Mouse (Mus musculus): ENCODE measurements at regions not wholly inside any gene's neighbourhood (a gene's known extent, or its start where the extent isn't known, plus 50 kb on each side); places are given as distances from the start of the nearest gene placed in this dataset.

DNA sequence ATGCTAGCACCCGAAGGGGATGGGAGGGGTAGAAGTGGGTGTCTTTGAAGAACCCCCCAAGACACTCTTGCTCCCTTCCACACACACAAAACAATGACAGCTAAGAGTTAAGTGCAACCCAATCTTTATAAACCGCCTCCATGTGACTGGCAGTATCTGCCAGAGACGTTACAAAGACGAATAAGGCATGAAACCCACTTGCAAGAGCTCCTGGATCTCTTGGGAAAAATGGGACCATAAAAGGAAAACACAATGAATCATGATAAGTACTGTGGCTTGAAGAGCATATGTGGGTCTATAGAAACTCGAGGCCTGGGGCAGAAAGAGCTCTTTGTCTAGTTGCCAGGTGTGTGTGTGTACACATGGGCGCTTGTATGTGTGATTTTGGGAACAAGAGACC lies 237.6 kb upstream of the Lyplal1 start:
- Histone ChIP-seq H3K27me3 (ENCODE audit: control insufficient read depth, insufficient read depth, low read depth, low read length) (no peaks in the 10 kb centered on the region), H3K36me3 (ENCODE audit: control insufficient read depth, insufficient read depth) (no peaks in the 10 kb centered on the region), H3K4me3 (ENCODE audit: low read depth, low read length) (no peak overlapping the region), H3K9me3 (replicated peaks; ENCODE audit: control insufficient read depth, low read length) (no peaks in the 10 kb centered on the region), H3K4me2 (ENCODE audit: low read depth, low read length) (no peak overlapping the region), H3K4me1 (ENCODE audit: control insufficient read depth, low read depth, low read length) (no peaks in the 10 kb centered on the region), H3K9ac (ENCODE audit: low read depth, low read length) (no peak overlapping the region), H3K27ac (ENCODE audit: low read length) (no peak overlapping the region)
- no peak for ATAC-seq (ENCODE audit: low read depth)
- 46% methylated on average over 6 of the region's 6 CpGs for WGBS (ENCODE audit: insufficient replicate concordance)

GRCm38 (mm10) chr1:186354072-186354471 lies 237.0 kb upstream of the Lyplal1 start:
- no peaks in the 10 kb centered on the region for H3K27me3 ChIP-seq (ENCODE audit: control insufficient read depth, insufficient read depth, low read depth, low read length)
- H3K9me3 ChIP-seq (replicated peaks; ENCODE audit: control insufficient read depth, low read length): no peaks in the 10 kb centered on the region
- ATAC-seq (ENCODE audit: low read depth): no peak
- H3K36me3 ChIP-seq (ENCODE audit: control insufficient read depth, insufficient read depth): no peaks in the 10 kb centered on the region
- no peak overlapping the region for H3K27ac ChIP-seq (ENCODE audit: low read length)
- H3K4me3 ChIP-seq (ENCODE audit: low read depth, low read length): no peak overlapping the region
- no peak overlapping the region for H3K9ac ChIP-seq (ENCODE audit: low read depth, low read length)
- no peak overlapping the region for H3K4me2 ChIP-seq (ENCODE audit: low read depth, low read length)
- H3K4me1 ChIP-seq (ENCODE audit: control insufficient read depth, low read depth, low read length): no peaks in the 10 kb centered on the region

GRCm38 (mm10) chr1:186350381-186350780 lies 233.3 kb upstream of the Lyplal1 start:
- Histone ChIP-seq H3K36me3 (ENCODE audit: control insufficient read depth, insufficient read depth) (no peaks in the 10 kb centered on the region), H3K27me3 (ENCODE audit: control insufficient read depth, insufficient read depth, low read depth, low read length) (no peaks in the 10 kb centered on the region), H3K9me3 (replicated peaks; ENCODE audit: control insufficient read depth, low read length) (no peaks in the 10 kb centered on the region), H3K9ac (ENCODE audit: low read depth, low read length) (no peak overlapping the region), H3K27ac (ENCODE audit: low read length) (no peak overlapping the region), H3K4me2 (ENCODE audit: low read depth, low read length) (no peak overlapping the region), H3K4me3 (ENCODE audit: low read depth, low read length) (no peak overlapping the region), H3K4me1 (ENCODE audit: control insufficient read depth, low read depth, low read length) (no peaks in the 10 kb centered on the region)
- ATAC-seq (ENCODE audit: low read depth): no peak
- WGBS (ENCODE audit: insufficient replicate concordance): 61% methylated on average over 4 of the region's 4 CpGs

GRCm38 (mm10) chr1:186349966-186350365 lies 232.9 kb upstream of the Lyplal1 start:
- no peaks in the 10 kb centered on the region for H3K36me3 ChIP-seq (ENCODE audit: control insufficient read depth, insufficient read depth)
- H3K27me3 ChIP-seq (ENCODE audit: control insufficient read depth, insufficient read depth, low read depth, low read length): no peaks in the 10 kb centered on the region
- WGBS (ENCODE audit: insufficient replicate concordance): 51% methylated on average over 2 of the region's 2 CpGs
- H3K4me2 ChIP-seq (ENCODE audit: low read depth, low read length): no peak overlapping the region
- no peak for ATAC-seq (ENCODE audit: low read depth)
- H3K27ac ChIP-seq (ENCODE audit: low read length): no peak overlapping the region
- H3K4me3 ChIP-seq (ENCODE audit: low read depth, low read length): no peak overlapping the region
- H3K9ac ChIP-seq (ENCODE audit: low read depth, low read length): no peak overlapping the region
- no peaks in the 10 kb centered on the region for H3K9me3 ChIP-seq (replicated peaks; ENCODE audit: control insufficient read depth, low read length)
- no peaks in the 10 kb centered on the region for H3K4me1 ChIP-seq (ENCODE audit: control insufficient read depth, low read depth, low read length)

GRCm38 (mm10) chr1:186347413-186348147 lies 230.5 kb upstream of the Lyplal1 start:
- Histone ChIP-seq H3K27me3 (ENCODE audit: control insufficient read depth, insufficient read depth, low read depth, low read length) (no peaks in the 10 kb centered on the region), H3K4me3 (ENCODE audit: low read depth, low read length) (no peak overlapping the region), H3K4me1 (ENCODE audit: control insufficient read depth, low read depth, low read length) (no peaks in the 10 kb centered on the region), H3K4me2 (ENCODE audit: low read depth, low read length) (no peak overlapping the region), H3K36me3 (ENCODE audit: control insufficient read depth, insufficient read depth) (no peaks in the 10 kb centered on the region), H3K9ac (ENCODE audit: low read depth, low read length) (no peak overlapping the region), H3K9me3 (replicated peaks; ENCODE audit: control insufficient read depth, low read length) (no peaks in the 10 kb centered on the region), H3K27ac (ENCODE audit: low read length) (no peak overlapping the region)
- no peak for ATAC-seq (ENCODE audit: low read depth)
- 58% methylated on average over 14 of the region's 14 CpGs for WGBS (ENCODE audit: insufficient replicate concordance)

- Histone ChIP-seq H3K27me3 (ENCODE audit: control insufficient read depth, insufficient read depth, low read depth, low read length) (no peaks in the 10 kb centered on the region), H3K4me3 (ENCODE audit: low read depth, low read length) (no peak overlapping the region), H3K9ac (ENCODE audit: low read depth, low read length) (no peak overlapping the region), H3K4me1 (ENCODE audit: control insufficient read depth, low read depth, low read length) (no peaks in the 10 kb centered on the region), H3K27ac (ENCODE audit: low read length) (no peak overlapping the region), H3K4me2 (ENCODE audit: low read depth, low read length) (no peak overlapping the region), H3K36me3 (ENCODE audit: control insufficient read depth, insufficient read depth) (no peaks in the 10 kb centered on the region), H3K9me3 (replicated peaks; ENCODE audit: control insufficient read depth, low read length) (no peaks in the 10 kb centered on the region)
- WGBS (ENCODE audit: insufficient replicate concordance): 53% methylated on average over 6 of the region's 6 CpGs
- ATAC-seq (ENCODE audit: low read depth): no peak
Observed at GRCm38 (mm10) chr1:186345449-186345848, 228.3 kb upstream of the Lyplal1 start.

- H3K9me3 ChIP-seq (replicated peaks; ENCODE audit: control insufficient read depth, low read length): no peaks in the 10 kb centered on the region
- no peak overlapping the region for H3K4me2 ChIP-seq (ENCODE audit: low read depth, low read length)
- H3K9ac ChIP-seq (ENCODE audit: low read depth, low read length): no peak overlapping the region
- ATAC-seq (ENCODE audit: low read depth): no peak
- H3K4me3 ChIP-seq (ENCODE audit: low read depth, low read length): no peak overlapping the region
- H3K4me1 ChIP-seq (ENCODE audit: control insufficient read depth, low read depth, low read length): no peaks in the 10 kb centered on the region
- H3K27me3 ChIP-seq (ENCODE audit: control insufficient read depth, insufficient read depth, low read depth, low read length): no peaks in the 10 kb centered on the region
- H3K27ac ChIP-seq (ENCODE audit: low read length): no peak overlapping the region
- WGBS (ENCODE audit: insufficient replicate concordance): 58% methylated on average over 2 of the region's 2 CpGs
- no peaks in the 10 kb centered on the region for H3K36me3 ChIP-seq (ENCODE audit: control insufficient read depth, insufficient read depth)
Observed at GRCm38 (mm10) chr1:186342931-186343506, 225.9 kb upstream of the Lyplal1 start.

DNA sequence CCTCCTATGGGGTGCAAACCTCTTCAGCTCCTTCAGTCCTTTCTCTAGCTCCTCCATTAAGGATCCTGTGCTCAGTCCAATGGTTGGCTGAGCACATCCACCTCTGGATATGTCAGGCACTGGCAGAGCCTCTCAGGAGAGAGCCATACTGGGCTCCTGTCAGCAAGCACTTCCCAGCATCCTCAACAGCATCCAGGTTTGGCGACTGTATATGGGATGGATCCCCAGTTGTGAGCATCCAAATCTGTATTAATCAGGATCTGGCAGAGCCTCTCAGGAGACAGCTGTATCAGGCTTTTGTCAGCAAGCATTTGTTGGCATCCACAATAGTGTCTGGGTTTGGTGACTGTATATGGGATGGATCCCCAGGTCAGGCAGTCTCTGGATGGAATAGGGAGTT lies 225.3 kb upstream of the Lyplal1 start:
- Histone ChIP-seq H3K27ac (ENCODE audit: low read length) (no peak overlapping the region), H3K4me2 (ENCODE audit: low read depth, low read length) (no peak overlapping the region), H3K9ac (ENCODE audit: low read depth, low read length) (no peak overlapping the region), H3K36me3 (ENCODE audit: control insufficient read depth, insufficient read depth) (no peaks in the 10 kb centered on the region), H3K4me1 (ENCODE audit: control insufficient read depth, low read depth, low read length) (no peaks in the 10 kb centered on the region), H3K27me3 (ENCODE audit: control insufficient read depth, insufficient read depth, low read depth, low read length) (no peaks in the 10 kb centered on the region), H3K9me3 (replicated peaks; ENCODE audit: control insufficient read depth, low read length) (no peaks in the 10 kb centered on the region), H3K4me3 (ENCODE audit: low read depth, low read length) (no peak overlapping the region)
- ATAC-seq (ENCODE audit: low read depth): no peak
- WGBS (ENCODE audit: insufficient replicate concordance): 50% methylated on average over 1 of the region's 1 CpGs

DNA sequence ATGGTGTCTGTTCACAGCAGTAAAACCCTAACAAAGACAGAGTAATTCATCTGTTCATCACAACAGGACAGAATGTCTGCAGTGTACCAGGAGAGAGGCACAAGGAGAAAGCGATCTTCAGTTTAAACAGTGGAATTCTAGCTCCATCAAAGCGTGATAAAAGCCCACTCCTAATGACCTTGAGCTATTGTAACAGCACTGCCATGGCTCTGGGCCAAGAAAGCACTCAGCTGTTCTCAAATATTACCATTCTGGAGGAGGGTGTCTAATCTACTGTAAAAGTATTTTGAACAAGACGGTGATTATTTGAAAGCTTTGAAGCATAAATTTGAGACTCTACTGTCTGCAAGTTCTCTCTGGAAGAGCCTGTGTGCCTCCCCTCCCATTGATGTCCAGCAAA lies 224.8 kb upstream of the Lyplal1 start:
- ATAC-seq (ENCODE audit: low read depth): no peak
- Histone ChIP-seq H3K36me3 (ENCODE audit: control insufficient read depth, insufficient read depth) (no peaks in the 10 kb centered on the region), H3K4me2 (ENCODE audit: low read depth, low read length) (no peak overlapping the region), H3K4me1 (ENCODE audit: control insufficient read depth, low read depth, low read length) (no peaks in the 10 kb centered on the region), H3K4me3 (ENCODE audit: low read depth, low read length) (no peak overlapping the region), H3K9ac (ENCODE audit: low read depth, low read length) (no peak overlapping the region), H3K9me3 (replicated peaks; ENCODE audit: control insufficient read depth, low read length) (no peaks in the 10 kb centered on the region), H3K27me3 (ENCODE audit: control insufficient read depth, insufficient read depth, low read depth, low read length) (no peaks in the 10 kb centered on the region), H3K27ac (ENCODE audit: low read length) (no peak overlapping the region)
- 65% methylated on average over 3 of the region's 3 CpGs for whole genome bisulfite sequencing (ENCODE audit: insufficient replicate concordance)

All from liver, embryonic 16.5 days (tissue).